Mouse (Mus musculus): ENCODE measurements around the gene Mad1l1.
"Not testable (repeated sequence)": the region's sequence is repeated elsewhere in the genome, so short reads cannot be mapped to it uniquely, and the experiment has no call there.

The Mad1l1 gene

GRCm38 (mm10) chr5:140321042-140321755 is at the start of gene Mad1l1, which contains the start of gene Nudt1:
Gene Mad1l1, minus strand, starts transcription at chr5:140321552.
Gene Nudt1, plus strand, starts transcription at chr5:140321656.
- peak; percentile 90 for DNase-seq

GRCm38 (mm10) chr5:140370446-140371254 is 49.3 kb upstream of the Mad1l1 start:
- DNase-seq, result no peak

- DNase-seq, result no peak
Observed at GRCm38 (mm10) chr5:140369466-140369865, 48.1 kb upstream of the Mad1l1 start.

GRCm38 (mm10) chr5:140368926-140369325 is 47.6 kb upstream of the Mad1l1 start:
- DNase-seq, result no peak

- not testable (repeated sequence) for DNase-seq
Observed at GRCm38 (mm10) chr5:140368126-140368525, 46.8 kb upstream of the Mad1l1 start.

- no peak for DNase-seq
Observed at GRCm38 (mm10) chr5:140364415-140364814, 43.1 kb upstream of the Mad1l1 start.

GRCm38 (mm10) chr5:140359930-140360674 is 38.8 kb upstream of the Mad1l1 start:
- DNase-seq, result no peak

GRCm38 (mm10) chr5:140357466-140357865 is 36.1 kb upstream of the Mad1l1 start:
- no peak for DNase-seq

- no peak for DNase-seq
Observed at GRCm38 (mm10) chr5:140355934-140356333, 34.6 kb upstream of the Mad1l1 start.

- DNase-seq, result no peak
Observed at GRCm38 (mm10) chr5:140352352-140352751, 31.0 kb upstream of the Mad1l1 start.

- DNase-seq, result no peak
Observed at GRCm38 (mm10) chr5:140350731-140351497, 29.6 kb upstream of the Mad1l1 start.

GRCm38 (mm10) chr5:140349882-140350281 is 28.5 kb upstream of the Mad1l1 start:
- no peak for DNase-seq

GRCm38 (mm10) chr5:140346050-140346449 is 24.7 kb upstream of the Mad1l1 start:
- no peak for DNase-seq

GRCm38 (mm10) chr5:140345244-140345643 is 23.9 kb upstream of the Mad1l1 start:
- DNase-seq, result no peak

- DNase-seq, result no peak
Observed at GRCm38 (mm10) chr5:140342880-140343279, 21.5 kb upstream of the Mad1l1 start.

GRCm38 (mm10) chr5:140339836-140340235 is 18.5 kb upstream of the Mad1l1 start:
- DNase-seq, result no peak

GRCm38 (mm10) chr5:140338779-140339178 is 17.4 kb upstream of the Mad1l1 start:
- no peak for DNase-seq

GRCm38 (mm10) chr5:140336680-140337079 is 15.3 kb upstream of the Mad1l1 start:
- peak; percentile 25 for DNase-seq

GRCm38 (mm10) chr5:140333631-140334030 is 12.3 kb upstream of the Mad1l1 start:
- no peak for DNase-seq

GRCm38 (mm10) chr5:140332519-140332918 is 11.2 kb upstream of the Mad1l1 start:
- DNase-seq, result no peak

- DNase-seq, result peak; percentile 76
Observed at GRCm38 (mm10) chr5:140331615-140332512, 10.5 kb upstream of the Mad1l1 start, which contains the start of gene Mrm2. Gene Mrm2, minus strand, starts transcription at chr5:140331898.

Data from cerebellum, adult 8-10 months (tissue).